Mouse (Mus musculus) adrenal gland, postnatal 36 days (tissue): ENCODE results near the gene Zfp3. TPM values are rescaled to one million over a fixed set of nuclear protein-coding genes. Genes with fewer than 3 reads are reported as not detected.
A peak's percentile ranks its signal among the peaks of the same experiment; 100 is the strongest.
"Not testable (repeated sequence)": the region's sequence is repeated elsewhere in the genome, so short reads cannot be mapped to it uniquely, and the experiment has no call there.

ENCODE experiments used
- DNase-seq, 2 experiments: peaks; one replicate each; pipeline ENCODE4 v3.0.0; 2021; ENCODE audit warnings: mixed read lengths in 1 of 2
- total RNA-seq, 2 experiments: library from RNA; stranded (reverse); gene quantifications; 2 replicates each; pipeline ENCODE4 v1.2.3; 2021

The Zfp3 gene
- total RNA-seq, 2 experiments from 2014 or later, result 8.4 to 9.4 TPM

- peak; percentile 87 to 91 for DNase-seq
Observed at GRCm38 (mm10) chr11:70755645-70756044, 8.4 kb upstream of the Zfp3 start.

GRCm38 (mm10) chr11:70760446-70760845 lies 3.6 kb upstream of the Zfp3 start:
- not testable (repeated sequence) for DNase-seq

GRCm38 (mm10) chr11:70762641-70763040 lies 1.4 kb upstream of the Zfp3 start:
- no peak for DNase-seq

GRCm38 (mm10) chr11:70763582-70763935 lies 450 bp upstream of the Zfp3 start:
- no peak for DNase-seq

- DNase-seq, result peak; percentile 72 to 76
Observed at GRCm38 (mm10) chr11:70765776-70766445, 1.9 kb downstream of the Zfp3 start.

GRCm38 (mm10) chr11:70770804-70771203 lies 6.8 kb downstream of the Zfp3 start:
- no peak for DNase-seq

- peak; percentile 71 to 85 for DNase-seq
Observed at GRCm38 (mm10) chr11:70776830-70777571, 13.0 kb downstream of the Zfp3 start.

- DNase-seq, result no peak
Observed at GRCm38 (mm10) chr11:70777634-70778033, 13.6 kb downstream of the Zfp3 start.

GRCm38 (mm10) chr11:70778058-70778457 lies 14.0 kb downstream of the Zfp3 start:
- DNase-seq, result peak in 1 of 2 experiments; percentile 19

- DNase-seq, result peak in 1 of 2 experiments; percentile 29
Observed at GRCm38 (mm10) chr11:70785908-70786307, 21.9 kb downstream of the Zfp3 start.

GRCm38 (mm10) chr11:70787052-70787451 lies 23.0 kb downstream of the Zfp3 start:
- no peak for DNase-seq

GRCm38 (mm10) chr11:70788972-70789655 lies 25.1 kb downstream of the Zfp3 start:
- no peak for DNase-seq

- DNase-seq, result no peak
Observed at GRCm38 (mm10) chr11:70790426-70790825, 26.4 kb downstream of the Zfp3 start.

GRCm38 (mm10) chr11:70790874-70791551 lies 27.0 kb downstream of the Zfp3 start:
- DNase-seq, result no peak

- DNase-seq, result no peak
Observed at GRCm38 (mm10) chr11:70791676-70792075, 27.7 kb downstream of the Zfp3 start.

- DNase-seq, result no peak
Observed at GRCm38 (mm10) chr11:70792409-70792808, 28.4 kb downstream of the Zfp3 start.

- no peak for DNase-seq
Observed at GRCm38 (mm10) chr11:70802208-70802864, 38.3 kb downstream of the Zfp3 start.

GRCm38 (mm10) chr11:70802865-70803261 lies 38.9 kb downstream of the Zfp3 start:
- no peak for DNase-seq

- DNase-seq, result no peak
Observed at GRCm38 (mm10) chr11:70803711-70804200, 39.7 kb downstream of the Zfp3 start.

- DNase-seq, result no peak
Observed at GRCm38 (mm10) chr11:70804395-70804794, 40.4 kb downstream of the Zfp3 start.

GRCm38 (mm10) chr11:70805641-70806175 lies 41.7 kb downstream of the Zfp3 start:
- no peak for DNase-seq
